Mouse (Mus musculus): ENCODE measurements at regions not wholly inside any gene's neighbourhood (a gene's known extent, or its start where the extent isn't known, plus 50 kb on each side); places are given as distances from the start of the nearest gene placed in this dataset.

- H3K4me3 ChIP-seq (replicated peaks): no peak overlapping the region
- H3K4me2 ChIP-seq: no peak overlapping the region
- H3K9me3 ChIP-seq: no peaks in the 10 kb centered on the region
- H3K27ac ChIP-seq: 0 out of 2 replicates have a peak overlapping the region, but pooled peaks have one; percentile 35
- 55% methylated on average over 11 of the region's 11 CpGs for whole genome bisulfite sequencing
- no peak overlapping the region for H3K9ac ChIP-seq (replicated peaks)
- H3K36me3 ChIP-seq: no peaks in the 10 kb centered on the region
- no peak for ATAC-seq (ENCODE audit: insufficient number of reproducible peaks, insufficient read depth, low FRiP score, low TSS enrichment, low read depth)
- H3K4me1 ChIP-seq (replicated peaks): peaks cover 8% of the 10 kb centered on the region
- H3K27me3 ChIP-seq: no peaks in the 10 kb centered on the region
Measured at GRCm38 (mm10) chr15:61183751-61184596, 261.2 kb upstream of the A1bg start.

- Histone ChIP-seq H3K9ac (replicated peaks) (no peak overlapping the region), H3K4me3 (replicated peaks) (no peak overlapping the region), H3K9me3 (no peaks in the 10 kb centered on the region), H3K27ac (no peak overlapping the region), H3K27me3 (no peaks in the 10 kb centered on the region), H3K36me3 (no peaks in the 10 kb centered on the region), H3K4me2 (no peak overlapping the region), H3K4me1 (replicated peaks) (peaks cover 8% of the 10 kb centered on the region)
- 41% methylated on average over 5 of the region's 5 CpGs for WGBS
- no peak for ATAC-seq (ENCODE audit: insufficient number of reproducible peaks, insufficient read depth, low FRiP score, low TSS enrichment, low read depth)
Measured at GRCm38 (mm10) chr15:61183291-61183690, 260.5 kb upstream of the A1bg start.

GRCm38 (mm10) chr15:61168842-61169416, 246.1 kb upstream of the A1bg start:
- Histone ChIP-seq H3K9ac (replicated peaks) (no peak overlapping the region), H3K27ac (no peak overlapping the region), H3K4me2 (no peak overlapping the region), H3K4me3 (replicated peaks) (no peak overlapping the region), H3K36me3 (no peaks in the 10 kb centered on the region), H3K4me1 (replicated peaks) (no peaks in the 10 kb centered on the region), H3K27me3 (no peaks in the 10 kb centered on the region), H3K9me3 (no peaks in the 10 kb centered on the region)
- ATAC-seq (ENCODE audit: insufficient number of reproducible peaks, insufficient read depth, low FRiP score, low TSS enrichment, low read depth): no peak
- 90% methylated on average over 1 of the region's 1 CpGs for WGBS

GRCm38 (mm10) chr15:61165050-61165449, 242.2 kb upstream of the A1bg start:
- WGBS: 30% methylated on average over 5 of the region's 5 CpGs
- H3K4me1 ChIP-seq (replicated peaks): no peaks in the 10 kb centered on the region

GRCm38 (mm10) chr15:61161397-61161796, 238.6 kb upstream of the A1bg start:
- H3K4me2 ChIP-seq: no peak overlapping the region
- WGBS: 65% methylated on average over 5 of the region's 5 CpGs
- no peaks in the 10 kb centered on the region for H3K9me3 ChIP-seq
- no peak for ATAC-seq (ENCODE audit: insufficient number of reproducible peaks, insufficient read depth, low FRiP score, low TSS enrichment, low read depth)
- no peaks in the 10 kb centered on the region for H3K36me3 ChIP-seq
- H3K27ac ChIP-seq: no peak overlapping the region
- H3K27me3 ChIP-seq: peaks cover 2% of the 10 kb centered on the region
- no peak overlapping the region for H3K4me3 ChIP-seq (replicated peaks)
- no peaks in the 10 kb centered on the region for H3K4me1 ChIP-seq (replicated peaks)
- no peak overlapping the region for H3K9ac ChIP-seq (replicated peaks)

More at GRCm38 (mm10) chr15:61165050-61165449, 242.2 kb upstream of the A1bg start:
- no peak for ATAC-seq (ENCODE audit: insufficient number of reproducible peaks, insufficient read depth, low FRiP score, low TSS enrichment, low read depth)
- Histone ChIP-seq H3K36me3 (no peaks in the 10 kb centered on the region), H3K4me2 (no peak overlapping the region), H3K9me3 (no peaks in the 10 kb centered on the region), H3K27me3 (no peaks in the 10 kb centered on the region), H3K4me3 (replicated peaks) (no peak overlapping the region), H3K27ac (no peak overlapping the region), H3K9ac (replicated peaks) (no peak overlapping the region)

- no peak overlapping the region for H3K4me3 ChIP-seq (replicated peaks)
- H3K27ac ChIP-seq: no peak overlapping the region
- ATAC-seq (ENCODE audit: insufficient number of reproducible peaks, insufficient read depth, low FRiP score, low TSS enrichment, low read depth): no peak
- WGBS: 79% methylated on average over 1 of the region's 1 CpGs
- H3K27me3 ChIP-seq: peaks cover 4% of the 10 kb centered on the region
- H3K4me1 ChIP-seq (replicated peaks): no peaks in the 10 kb centered on the region
- H3K9me3 ChIP-seq: no peaks in the 10 kb centered on the region
- no peak overlapping the region for H3K4me2 ChIP-seq
- no peak overlapping the region for H3K9ac ChIP-seq (replicated peaks)
- H3K36me3 ChIP-seq: no peaks in the 10 kb centered on the region
Measured at GRCm38 (mm10) chr15:61160666-61161065, 237.9 kb upstream of the A1bg start.

- Histone ChIP-seq H3K27ac (no peak overlapping the region), H3K4me3 (replicated peaks) (no peak overlapping the region), H3K36me3 (no peaks in the 10 kb centered on the region), H3K4me2 (no peak overlapping the region), H3K4me1 (replicated peaks) (no peaks in the 10 kb centered on the region), H3K27me3 (peaks cover 4% of the 10 kb centered on the region), H3K9ac (replicated peaks) (no peak overlapping the region), H3K9me3 (no peaks in the 10 kb centered on the region)
- no peak for ATAC-seq (ENCODE audit: insufficient number of reproducible peaks, insufficient read depth, low FRiP score, low TSS enrichment, low read depth)
- 71% methylated on average over 5 of the region's 5 CpGs for WGBS
Measured at GRCm38 (mm10) chr15:61159552-61159951, 236.7 kb upstream of the A1bg start.

GRCm38 (mm10) chr15:61158041-61158545, 235.3 kb upstream of the A1bg start:
- Histone ChIP-seq H3K9ac (replicated peaks) (no peak overlapping the region), H3K27me3 (peaks cover 4% of the 10 kb centered on the region), H3K9me3 (no peaks in the 10 kb centered on the region), H3K27ac (no peak overlapping the region), H3K4me2 (peak overlapping the region; percentile 62), H3K4me3 (replicated peaks) (peak overlapping the region; percentile 32), H3K4me1 (replicated peaks) (no peaks in the 10 kb centered on the region), H3K36me3 (no peaks in the 10 kb centered on the region)
- ATAC-seq (ENCODE audit: insufficient number of reproducible peaks, insufficient read depth, low FRiP score, low TSS enrichment, low read depth): no peak
- 22% methylated on average over 13 of the region's 13 CpGs for WGBS

- WGBS: 6% methylated on average over 13 of the region's 13 CpGs
- H3K4me2 ChIP-seq: peak overlapping the region; percentile 62
- H3K27me3 ChIP-seq: peaks cover 4% of the 10 kb centered on the region
- H3K4me3 ChIP-seq (replicated peaks): peak overlapping the region; percentile 32
- ATAC-seq (ENCODE audit: insufficient number of reproducible peaks, insufficient read depth, low FRiP score, low TSS enrichment, low read depth): no peak
- no peaks in the 10 kb centered on the region for H3K36me3 ChIP-seq
- no peak overlapping the region for H3K27ac ChIP-seq
- H3K9ac ChIP-seq (replicated peaks): no peak overlapping the region
- H3K4me1 ChIP-seq (replicated peaks): no peaks in the 10 kb centered on the region
- no peaks in the 10 kb centered on the region for H3K9me3 ChIP-seq
Measured at GRCm38 (mm10) chr15:61157543-61157942, 234.7 kb upstream of the A1bg start.

- Histone ChIP-seq H3K4me3 (replicated peaks) (no peak overlapping the region), H3K36me3 (no peaks in the 10 kb centered on the region), H3K27me3 (peaks cover 4% of the 10 kb centered on the region), H3K4me2 (no peak overlapping the region), H3K9me3 (no peaks in the 10 kb centered on the region), H3K4me1 (replicated peaks) (no peaks in the 10 kb centered on the region), H3K27ac (no peak overlapping the region), H3K9ac (replicated peaks) (no peak overlapping the region)
- WGBS: 47% methylated on average over 7 of the region's 7 CpGs
- ATAC-seq (ENCODE audit: insufficient number of reproducible peaks, insufficient read depth, low FRiP score, low TSS enrichment, low read depth): no peak
Measured at GRCm38 (mm10) chr15:61155530-61155929, 232.7 kb upstream of the A1bg start.

- no peaks in the 10 kb centered on the region for H3K9me3 ChIP-seq
- H3K4me3 ChIP-seq (replicated peaks): no peak overlapping the region
- WGBS: 89% methylated on average over 12 of the region's 12 CpGs
- no peak for ATAC-seq (ENCODE audit: insufficient number of reproducible peaks, insufficient read depth, low FRiP score, low TSS enrichment, low read depth)
- no peak overlapping the region for H3K27ac ChIP-seq
- H3K27me3 ChIP-seq: peaks cover 4% of the 10 kb centered on the region
- no peaks in the 10 kb centered on the region for H3K4me1 ChIP-seq (replicated peaks)
- H3K9ac ChIP-seq (replicated peaks): no peak overlapping the region
- no peak overlapping the region for H3K4me2 ChIP-seq
- no peaks in the 10 kb centered on the region for H3K36me3 ChIP-seq
Measured at GRCm38 (mm10) chr15:61154166-61154565, 231.4 kb upstream of the A1bg start.

Data from limb, embryonic 12.5 days (tissue).